Mouse (Mus musculus): Measurements from ENCODE around the gene Sostdc1. TPM values are rescaled to one million over a fixed set of nuclear protein-coding genes. Genes with fewer than 3 reads are reported as not detected.

Gene Sostdc1
- 3.0 TPM for polyA plus RNA-seq (2014; fragmentation: Illumina TruSeq; extraction: RNeasy Lipid Tissue Mini Kit (QIAGEN cat#74804); ENCODE audit: low replicate concordance)

DNA sequence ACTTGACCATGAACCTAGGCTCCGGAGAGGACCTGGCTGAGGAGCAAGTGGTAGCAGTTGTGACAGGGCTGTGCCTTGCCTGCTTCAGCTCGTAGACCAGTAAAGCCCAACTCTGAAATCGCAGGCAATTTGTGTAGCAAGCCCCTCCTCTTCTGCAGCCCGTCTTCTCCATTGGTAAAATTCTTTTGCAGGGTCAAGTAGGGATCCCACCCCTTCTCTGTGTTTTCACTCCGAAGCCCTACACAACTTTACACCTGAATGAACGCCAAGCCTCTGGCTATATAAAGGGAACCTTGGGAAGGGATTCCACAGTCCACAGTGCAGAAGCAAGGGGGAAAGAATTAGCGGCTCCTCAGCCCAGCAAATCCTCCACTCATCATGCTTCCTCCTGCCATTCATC is at the start of gene Sostdc1:
Sostdc1 (plus strand) TSS at position 224 of the 400 bp plus-strand sequence.

Other genes starting within 250 kb of the Sostdc1 start
- gene Ankmy2, start 157.0 kb upstream of the Sostdc1 start, polyA plus RNA-seq (2014; fragmentation: Illumina TruSeq; extraction: RNeasy Lipid Tissue Mini Kit (QIAGEN cat#74804); ENCODE audit: low replicate concordance): 49.5 TPM
- 39.2 TPM for gene Bzw2, start 156.1 kb upstream of the Sostdc1 start, polyA plus RNA-seq (2014; fragmentation: Illumina TruSeq; extraction: RNeasy Lipid Tissue Mini Kit (QIAGEN cat#74804); ENCODE audit: low replicate concordance)
- gene Lrrc72, start 60.7 kb upstream of the Sostdc1 start, polyA plus RNA-seq (2014; fragmentation: Illumina TruSeq; extraction: RNeasy Lipid Tissue Mini Kit (QIAGEN cat#74804); ENCODE audit: low replicate concordance): not detected
- 9.6 TPM for gene Ispd, start 67.3 kb downstream of the Sostdc1 start, polyA plus RNA-seq (2014; fragmentation: Illumina TruSeq; extraction: RNeasy Lipid Tissue Mini Kit (QIAGEN cat#74804); ENCODE audit: low replicate concordance)
- gene D630036H23Rik, start 68.0 kb downstream of the Sostdc1 start, polyA plus RNA-seq (2014; fragmentation: Illumina TruSeq; extraction: RNeasy Lipid Tissue Mini Kit (QIAGEN cat#74804); ENCODE audit: low replicate concordance): 0.48 TPM

All from small intestine, adult 10 weeks (tissue).